ENCODE assay signal across 8 mouse cellular contexts in the genomic region with DNA sequence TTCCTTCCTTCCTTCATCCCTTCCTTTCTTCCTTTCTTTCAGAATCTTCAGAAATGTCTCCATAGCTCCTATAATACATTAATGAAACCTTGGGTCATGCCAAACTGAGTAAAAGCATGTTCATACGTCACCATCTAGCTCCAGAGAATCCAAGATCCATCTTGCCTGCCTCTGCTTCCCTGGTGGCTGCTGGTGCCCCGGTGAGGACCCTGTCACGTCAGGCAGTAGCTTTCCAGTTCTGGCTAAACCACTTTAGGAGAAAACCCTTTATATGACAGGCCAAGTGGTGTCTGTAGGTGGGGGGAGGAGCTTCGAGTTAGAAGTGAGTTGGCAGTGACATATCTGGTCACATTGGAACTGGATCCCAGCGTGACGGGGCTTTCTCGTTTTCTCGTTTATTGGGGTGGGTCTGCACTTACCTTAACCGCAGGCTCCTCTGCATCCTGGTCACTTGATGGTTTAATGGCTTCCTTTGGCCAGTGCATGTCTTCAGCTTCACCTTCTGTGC. TPM values are rescaled to one million over a fixed set of nuclear protein-coding genes. Genes with fewer than 3 reads are reported as not detected.
DNase-seq lines count a peak whose midpoint lies in the region; ATAC-seq and TF ChIP-seq lines count a peak whose summit lies in the region.

Furin (minus strand) TSS at position 249 of the 508 bp plus-strand sequence.

- TF ChIP-seq CTCF in MEL (IDR thresholded peaks at IDR 0.05 in 2 of 3, conservative IDR thresholded peaks at IDR 0.05 in 1 of 3; ENCODE audit: control insufficient read depth in 1 of 3, insufficient read depth in 1 of 3, low read depth in 2 of 3, low read length in 3 of 3, poor library complexity in 1 of 3, severe bottlenecking in 1 of 3), result no peak

- TF ChIP-seq POLR2A in MEL (IDR thresholded peaks at IDR 0.05; ENCODE audit: control insufficient read depth in 1 of 2, insufficient read depth in 1 of 2, low read depth in 1 of 2, low read length in 2 of 2, poor library complexity in 1 of 2), result no peak

- intact Hi-C loops in left cerebral cortex, postnatal 25 days (cut with DNase I), result no loop called here

- no peak for TF ChIP-seq EP300 in MEL (IDR thresholded peaks at IDR 0.05; ENCODE audit: low read depth in 1 of 2, low read length in 2 of 2)

- peaks cover 19% of the 10 kb centered on the region for H3K4me1 ChIP-seq in intestine, embryonic 14.5 days (replicated peaks; ENCODE audit: control insufficient read depth, insufficient read depth, low read length)
- H3K4me1 ChIP-seq in intestine, embryonic 15.5 days (replicated peaks), result peaks cover 22% of the 10 kb centered on the region
- peaks cover 8 to 36% of the 10 kb centered on the region in 2 experiments for H3K4me1 ChIP-seq in MEL (ENCODE audit: control insufficient read depth in 1 of 2, insufficient read depth in 2 of 2, low read length in 2 of 2)

- no peak within 1 kb of the TSS for H3K4me2 ChIP-seq in intestine, embryonic 14.5 days (ENCODE audit: low read length)
- H3K4me2 ChIP-seq in intestine, embryonic 15.5 days (replicated peaks), result no peak within 1 kb of the TSS

- peaks cover 26% of the 10 kb centered on the region for H3K79me2 ChIP-seq in MEL (ENCODE audit: control insufficient read depth, insufficient read depth, low read length, poor library complexity)

- TF ChIP-seq RAD21 in MEL (IDR thresholded peaks at IDR 0.05; ENCODE audit: low read depth, low read length), result no peak

- no peaks in the 10 kb centered on the region for H3K9me3 ChIP-seq in intestine, embryonic 14.5 days (ENCODE audit: control insufficient read depth, low read length)
- H3K9me3 ChIP-seq in intestine, embryonic 15.5 days, result no peaks in the 10 kb centered on the region
- H3K9me3 ChIP-seq in MEL (replicated peaks; ENCODE audit: insufficient read depth, low read length), result no peaks in the 10 kb centered on the region

- no peak within 1 kb of the TSS for H3K27ac ChIP-seq in intestine, embryonic 14.5 days (ENCODE audit: low read depth)
- H3K27ac ChIP-seq in intestine, embryonic 15.5 days, result no peak within 1 kb of the TSS
- peak within 1 kb of the TSS; percentile 66 for H3K27ac ChIP-seq in MEL (ENCODE audit: control insufficient read depth, low read depth, low read length)

- H3K4me3 ChIP-seq in intestine, embryonic 14.5 days (ENCODE audit: low read depth, low read length), result no peak within 1 kb of the TSS
- H3K4me3 ChIP-seq in intestine, embryonic 15.5 days (replicated peaks), result no peak within 1 kb of the TSS
- H3K4me3 ChIP-seq in MEL (ENCODE audit: control insufficient read depth in 1 of 2, insufficient read depth in 1 of 2, low read depth in 2 of 2, low read length in 2 of 2), result peak within 1 kb of the TSS in 1 of 2 experiments; percentile 2; a peak in 1 of 4 replicates

- no peak within 1 kb of the TSS for H3K9ac ChIP-seq in intestine, embryonic 14.5 days (ENCODE audit: low read length)
- H3K9ac ChIP-seq in intestine, embryonic 15.5 days, result no peak within 1 kb of the TSS
- peak within 1 kb of the TSS; percentile 18; the same call in 1 of the 2 replicates for H3K9ac ChIP-seq in MEL (ENCODE audit: control insufficient read depth, low read depth, low read length, poor library complexity, severe bottlenecking)

- H3K27me3 ChIP-seq in intestine, embryonic 14.5 days (replicated peaks; ENCODE audit: control insufficient read depth, insufficient read depth, low read length), result no peaks in the 10 kb centered on the region
- no peaks in the 10 kb centered on the region for H3K27me3 ChIP-seq in intestine, embryonic 15.5 days (replicated peaks)
- no peaks in the 10 kb centered on the region for H3K27me3 ChIP-seq in MEL (ENCODE audit: control insufficient read depth in 1 of 2, insufficient read depth in 2 of 2, low read length in 2 of 2)

- no peak for DNase-seq in intestine, embryonic 14.5 days (ENCODE audit: low spot score)
- peak; percentile 39 for DNase-seq in MEL (ENCODE audit: low read depth, low spot score)
- no peak for DNase-seq in gastrocnemius, postnatal 25 days
- DNase-seq in left cerebral cortex, postnatal 25 days (ENCODE audit: low spot score in 2 of 2), result no peak
- DNase-seq in right cerebral cortex, postnatal 14 days, result no peak
- DNase-seq in cerebellum, postnatal 36 days, result no peak

- H3K36me3 ChIP-seq in intestine, embryonic 14.5 days (ENCODE audit: control insufficient read depth, insufficient read depth, low read length), result no peaks in the 10 kb centered on the region
- H3K36me3 ChIP-seq in intestine, embryonic 15.5 days, result no peaks in the 10 kb centered on the region
- peaks cover 0 to 25% of the 10 kb centered on the region in 2 experiments; a peak in 2 of 4 replicates for H3K36me3 ChIP-seq in MEL (ENCODE audit: control insufficient read depth in 1 of 2, insufficient read depth in 2 of 2, low read length in 2 of 2)

- 74% methylated on average over 9 of the region's 9 CpGs for WGBS in intestine, embryonic 14.5 days
- 76% methylated on average over 9 of the region's 9 CpGs for WGBS in intestine, embryonic 15.5 days

- no peak for ATAC-seq in intestine, embryonic 14.5 days (replicated peaks; ENCODE audit: low FRiP score, low TSS enrichment, low read depth)
- ATAC-seq in intestine, embryonic 15.5 days, result no peak
- ATAC-seq in inflammation-experienced regulatory T-cells, adult 6 months, result no peak

TF ChIP-seq in MEL, 35 proteins besides CTCF, POLR2A, EP300 and RAD21:
- no peak for TF ChIP-seq HCFC1 (IDR thresholded peaks at IDR 0.05; ENCODE audit: low read depth, low read length)
- 0 out of 2 replicates have a peak, but pooled peaks have one; percentile 25 for TF ChIP-seq MXI1 (IDR thresholded peaks at IDR 0.05; ENCODE audit: low read depth, low read length)

RNA-seq across cellular contexts. Expression of gene Furin, which starts in this region (rescaled TPM):
- 10.3 and 10.6 TPM in 2 replicates for polyA plus RNA-seq in intestine, embryonic 14.5 days (2014; fragmentation: Nextera tagmentation; extraction: Ambion mirVana)
- 9.3 and 10.7 TPM in 2 replicates for polyA plus RNA-seq in intestine, embryonic 15.5 days (2015; fragmentation: Nextera tagmentation; extraction: Ambion mirVana)
- 11.6 and 13.7 TPM in 2 replicates for total RNA-seq in MEL (2012; rRNA removed)
- 10 to 100 TPM in 1 of 2 experiments, not detected in 1; 32.3 TPM for polyA plus RNA-seq in MEL (2012; ENCODE audit: insufficient read depth in 1 of 2, insufficient read length in 2 of 2, low read depth in 1 of 2, low replicate concordance in 2 of 2, missing spikeins in 1 of 2)
- total RNA-seq in gastrocnemius, postnatal 25 days (2021), result 10 to 100 TPM; 38.5 to 44.8 TPM
- 10 to 100 TPM; 31.4 to 38.7 TPM for total RNA-seq in left cerebral cortex, postnatal 25 days (2021)
- 10 to 100 TPM in 1 of 3 experiments, 1 to 10 TPM in 2; 8.4 to 19.1 (median 8.6) TPM for polyA plus RNA-seq in inflammation-experienced regulatory T-cells, adult 6 months (2017; shearing (Covaris generic))
